Mouse (Mus musculus) kidney, postnatal 0 days (tissue): ENCODE data around the gene Npr1. TPM values are rescaled to one million over a fixed set of nuclear protein-coding genes. Genes with fewer than 3 reads are reported as not detected.

Experiments
- ATAC-seq: fragments of 200-750 bp; cut with Nextera tagmentation; replicated peaks from 2 replicates; pipeline ENCODE4 v1.8.0; 2017; ENCODE audit warnings: low read depth, moderate number of reproducible peaks, moderate TSS enrichment, moderate library complexity; ENCODE audit not compliant: low FRiP score
- DNase-seq: peaks from one replicate; pipeline ENCODE4 v3.0.0-alpha.2; 2016; ENCODE audit warnings: low spot score
- H3K27ac ChIP-seq: fragments of 300-500 bp; sonication (generic); 2 replicates; pipeline ENCODE4 v1.5.1; 2014; ENCODE audit warnings: mild to moderate bottlenecking
- H3K27me3 ChIP-seq: fragments of 300-500 bp; sonication (generic); 2 replicates; pipeline ENCODE4 v1.6.1; 2014; ENCODE audit warnings: low read length, mixed read lengths; ENCODE audit not compliant: insufficient read depth
- H3K36me3 ChIP-seq: fragments of 300-500 bp; sonication (generic); 2 replicates; pipeline ENCODE4 v1.6.1; 2014; ENCODE audit warnings: low read length, mixed read lengths; ENCODE audit not compliant: insufficient read depth
- H3K4me1 ChIP-seq: fragments of 300-500 bp; sonication (generic); replicated peaks from 2 replicates; pipeline ENCODE4 v1.6.1; 2014; ENCODE audit warnings: antibody characterized with exemption, low read length, mixed read lengths; ENCODE audit not compliant: insufficient read depth
- H3K4me2 ChIP-seq: fragments of 300-500 bp; sonication (generic); 2 replicates; pipeline ENCODE4 v1.6.1; 2014; ENCODE audit warnings: mild to moderate bottlenecking, low read length, moderate library complexity, mixed read lengths
- H3K4me3 ChIP-seq: fragments of 300-500 bp; sonication (generic); replicated peaks from 2 replicates; pipeline ENCODE4 v1.5.1; 2014; ENCODE audit warnings: low read depth, low read length
- H3K9ac ChIP-seq: fragments of 300-500 bp; sonication (generic); 2 replicates; pipeline ENCODE4 v1.6.1; 2014; ENCODE audit warnings: low read depth, low read length
- H3K9me3 ChIP-seq: fragments of 300-500 bp; sonication (generic); replicated peaks from 2 replicates; pipeline ENCODE4 v1.6.1; 2016; ENCODE audit warnings: low read length, inconsistent platforms, mixed read lengths
- CTCF ChIP-seq: IDR thresholded peaks from 2 replicates; pipeline ENCODE4 v1.5.1; 2016; ENCODE audit warnings: antibody characterized with exemption, low read depth, mild to moderate bottlenecking, moderate library complexity
- WGBS: fragments of 180-500 bp; shearing (Covaris S2); extraction: QIAGEN DNeasy Blood & Tissue Kit; methylation state at CpG from one replicate; pipeline ENCODE4 v1.1.7; 2014; 5-methylcytosine and 5-hydroxymethylcytosine counted together
- polyA plus RNA-seq: library from polyadenylated mRNA; unstranded; fragments of >200 nt; fragmentation: Nextera tagmentation; extraction: Ambion mirVana; gene quantifications from 2 replicates; pipeline ENCODE4 v1.2.1, GENCODE M21; 2015

Npr1 gene
- polyA plus RNA-seq, 1 experiment from 2014 or later: 16.7 TPM

- ATAC-seq (no peak), DNase-seq (no peak)
- Histone ChIP-seq H3K9ac (no peak overlapping the region), H3K36me3 (peaks cover 81% of the 10 kb centered on the region), H3K27ac (no peak overlapping the region), H3K27me3 (no peaks in the 10 kb centered on the region), H3K9me3 (no peaks in the 10 kb centered on the region), H3K4me2 (no peak overlapping the region), H3K4me3 (no peak overlapping the region), H3K4me1 (no peaks in the 10 kb centered on the region)
- 77% methylated on average over 4 of the region's 4 CpGs for WGBS
- no peak for TF ChIP-seq CTCF
These were observed 64.7 kb downstream of the Npr1 start for GRCm38 (mm10) chr3:90400993-90401392.

Other genes starting within 250 kb of the Npr1 start
- gene Jtb, start 234.3 kb downstream of the Npr1 start, polyA plus RNA-seq: 153 and 160 TPM in 2 replicates
- gene Creb3l4, start 222.4 kb downstream of the Npr1 start, polyA plus RNA-seq: 4.0 and 5.1 TPM in 2 replicates
- gene Slc39a1, start 217.7 kb downstream of the Npr1 start, polyA plus RNA-seq: 130 TPM in 2 replicates
- 20.7 and 23.7 TPM in 2 replicates for gene Crtc2, start 211.7 kb downstream of the Npr1 start, polyA plus RNA-seq
- 2.2 TPM in 2 replicates for gene Dennd4b, start 200.7 kb downstream of the Npr1 start, polyA plus RNA-seq
- 8.1 and 8.9 TPM in 2 replicates for gene Gatad2b, start 172.7 kb downstream of the Npr1 start, polyA plus RNA-seq
- gene Slc27a3, start 75.9 kb downstream of the Npr1 start, polyA plus RNA-seq: 15.1 and 16.1 TPM in 2 replicates
- gene Ints3, start 32.2 kb downstream of the Npr1 start, polyA plus RNA-seq: 17.0 and 17.9 TPM in 2 replicates
- 118 and 134 TPM in 2 replicates for gene Ilf2, start 10.3 kb upstream of the Npr1 start, polyA plus RNA-seq
- 76.1 and 79.6 TPM in 2 replicates for gene Snapin, start 25.2 kb upstream of the Npr1 start, polyA plus RNA-seq
- gene Chtop, start 43.6 kb upstream of the Npr1 start, polyA plus RNA-seq: 122 and 126 TPM in 2 replicates
- 336 and 353 TPM in 2 replicates for gene S100a1, start 48.5 kb upstream of the Npr1 start, polyA plus RNA-seq
- 72.2 and 78.5 TPM in 2 replicates for gene S100a13, start 48.6 kb upstream of the Npr1 start, polyA plus RNA-seq
- gene S100a14, start 61.0 kb upstream of the Npr1 start, polyA plus RNA-seq: 10.2 and 12.5 TPM in 2 replicates
- 242 and 252 TPM in 2 replicates for gene S100a16, start 71.4 kb upstream of the Npr1 start, polyA plus RNA-seq
- gene S100a3, start 94.7 kb upstream of the Npr1 start, polyA plus RNA-seq: 0.15 and 0.16 TPM in 2 replicates
- not detected in 2 replicates for gene S100a2, start 124.4 kb upstream of the Npr1 start, polyA plus RNA-seq
- gene Gm42674, start 136.0 kb upstream of the Npr1 start, polyA plus RNA-seq: not detected in 2 replicates
- 11.5 and 18.3 TPM in 2 replicates for gene S100a4, start 137.9 kb upstream of the Npr1 start, polyA plus RNA-seq
- gene S100a5, start 142.7 kb upstream of the Npr1 start, polyA plus RNA-seq: 0.77 and 1.4 TPM in 2 replicates
- 395 and 525 TPM in 2 replicates for gene S100a6, start 147.0 kb upstream of the Npr1 start, polyA plus RNA-seq
- 0.14 TPM in 1 of 2 replicates, not detected in the other for gene S100a7a, start 188.2 kb upstream of the Npr1 start, polyA plus RNA-seq
- gene S100a8, start 203.1 kb upstream of the Npr1 start, polyA plus RNA-seq: 65.2 and 69.2 TPM in 2 replicates
- 42.4 and 42.6 TPM in 2 replicates for gene S100a9, start 229.9 kb upstream of the Npr1 start, polyA plus RNA-seq